8 mouse cellular contexts compared by ENCODE assay signal in genomic region chr12:86082481-86083012, GRCm38 (mm10). TPM values are rescaled to one million over a fixed set of nuclear protein-coding genes. Genes with fewer than 3 reads are reported as not detected.
DNase-seq lines count a peak whose midpoint lies in the region; ATAC-seq lines count a peak whose summit lies in the region.

TSS of gene Ift43 (plus strand) at chr12:86082541.

- under 1% methylated on average over 35 of the region's 35 CpGs for WGBS in hindbrain, embryonic 12.5 days

- peak; percentile 74 for ATAC-seq in hindbrain, embryonic 12.5 days (ENCODE audit: low FRiP score)

- H3K9ac ChIP-seq in hindbrain, embryonic 12.5 days = peak within 1 kb of the TSS; percentile 63

- no peaks in the 10 kb centered on the region for H3K9me3 ChIP-seq in hindbrain, embryonic 12.5 days (replicated peaks)

- peak within 1 kb of the TSS; percentile 65 for H3K4me2 ChIP-seq in hindbrain, embryonic 12.5 days (replicated peaks)

- peak; percentile 83 for DNase-seq in Muller cell, postnatal 12 days (ENCODE audit: inconsistent ontology term)
- DNase-seq in cerebellum, adult 9-10 months = peak; percentile 84
- DNase-seq in frontal cortex, postnatal 14 days (ENCODE audit: low spot score in 2 of 2) = peak; percentile 55 to 78
- peak; percentile 74 to 78 for DNase-seq in layer of hippocampus, postnatal 14 days (ENCODE audit: low spot score in 2 of 2)
- peak; percentile 88 for DNase-seq in lung, postnatal 25 days (ENCODE audit: low spot score)
- DNase-seq in right cerebral cortex, adult 18-20 months = peak; percentile 87
- DNase-seq in T-cell, adult 2 months (ENCODE audit: low spot score) = no peak

- H3K27me3 ChIP-seq in hindbrain, embryonic 12.5 days = peaks cover 15% of the 10 kb centered on the region; the same call in 1 of the 2 replicates

- H3K36me3 ChIP-seq in hindbrain, embryonic 12.5 days = peaks cover 10% of the 10 kb centered on the region

- peak within 1 kb of the TSS; percentile 70 for H3K4me3 ChIP-seq in hindbrain, embryonic 12.5 days

- H3K4me1 ChIP-seq in hindbrain, embryonic 12.5 days = peaks cover 16% of the 10 kb centered on the region

- no peak within 1 kb of the TSS; the same call in 1 of the 2 replicates for H3K27ac ChIP-seq in hindbrain, embryonic 12.5 days

RNA-seq across cellular contexts. Expression of gene Ift43, which starts in this region (rescaled TPM):
- 83.4 and 90.1 TPM in 2 replicates for polyA plus RNA-seq in hindbrain, embryonic 12.5 days (2016; fragmentation: Nextera tagmentation; extraction: Ambion mirVana)
- total RNA-seq in layer of hippocampus, postnatal 14 days (2021) = 10 to 100 TPM; 11.3 to 12.0 TPM
